In genomic region chr4:130790180-130790579, GRCm38 (mm10) we compare ENCODE assay signal across 8 mouse cellular contexts. TPM values are rescaled to one million over a fixed set of nuclear protein-coding genes. Genes with fewer than 3 reads are reported as not detected.
DNase-seq lines count a peak whose midpoint lies in the region; ATAC-seq and TF ChIP-seq lines count a peak whose summit lies in the region.

No protein-coding gene starts in this region.

- no peak overlapping the region for H3K4me3 ChIP-seq in embryonic facial prominence, embryonic 10.5 days
- no peak overlapping the region for H3K4me3 ChIP-seq in lung, postnatal 0 days (ENCODE audit: low read depth, low read length)

- intact Hi-C loops in heart, postnatal 10 days (cut with DNase I), result loop anchor here (1.0 kb wide), 3 partner anchors 88 to 157 kb away; no protein-coding TSS in a partner anchor

- H3K27me3 ChIP-seq in embryonic facial prominence, embryonic 10.5 days (replicated peaks; ENCODE audit: low read depth, poor library complexity, severe bottlenecking), result peaks cover 26% of the 10 kb centered on the region
- H3K27me3 ChIP-seq in lung, postnatal 0 days (replicated peaks; ENCODE audit: insufficient read depth, low read length), result 0 out of 2 replicates have a peak, but pooled peaks cover 5% of the 10 kb centered on the region

- TF ChIP-seq CTCF in lung, postnatal 0 days (IDR thresholded peaks at IDR 0.05), result peak; percentile 97

- H3K27ac ChIP-seq in embryonic facial prominence, embryonic 10.5 days (replicated peaks), result no peak overlapping the region
- H3K27ac ChIP-seq in lung, postnatal 0 days (ENCODE audit: low read length), result no peak overlapping the region

- H3K36me3 ChIP-seq in embryonic facial prominence, embryonic 10.5 days (replicated peaks), result no peaks in the 10 kb centered on the region
- no peaks in the 10 kb centered on the region for H3K36me3 ChIP-seq in lung, postnatal 0 days (ENCODE audit: insufficient read depth, low read length)

- WGBS in embryonic facial prominence, embryonic 10.5 days, result 14% methylated on average over 6 of the region's 6 CpGs
- 13% methylated on average over 6 of the region's 6 CpGs for WGBS in lung, postnatal 0 days

- H3K9ac ChIP-seq in lung, postnatal 0 days (replicated peaks; ENCODE audit: low read depth), result no peak overlapping the region

- TF ChIP-seq EP300 in lung, postnatal 0 days (IDR thresholded peaks at IDR 0.05), result no peak

- ATAC-seq in lung, postnatal 0 days, result peak; percentile 42

- peak; percentile 70 for DNase-seq in CD4-positive helper T cell, adult 2 months (ENCODE audit: low read depth, low spot score)
- peak; percentile 78 for DNase-seq in adrenal gland, adult 8-10 months
- peak; percentile 89 for DNase-seq in embryonic facial prominence, embryonic 10.5 days (ENCODE audit: low spot score)
- peak; percentile 89 to 93 for DNase-seq in heart, postnatal 10 days
- DNase-seq in layer of hippocampus, adult 11-12 months (ENCODE audit: low spot score), result peak; percentile 90
- peak; percentile 90 for DNase-seq in lung, postnatal 0 days (ENCODE audit: low spot score)
- peak; percentile 82 for DNase-seq in ovary, postnatal 14 days (ENCODE audit: low spot score)
- DNase-seq in thymus, postnatal 25 days, result peak; percentile 78

- H3K4me1 ChIP-seq in embryonic facial prominence, embryonic 10.5 days, result peaks cover 39% of the 10 kb centered on the region
- peaks cover 4% of the 10 kb centered on the region; the same call in 1 of the 2 replicates for H3K4me1 ChIP-seq in lung, postnatal 0 days (ENCODE audit: insufficient read depth, low read depth, low read length)

- no peaks in the 10 kb centered on the region for H3K9me3 ChIP-seq in embryonic facial prominence, embryonic 10.5 days
- H3K9me3 ChIP-seq in lung, postnatal 0 days (ENCODE audit: low read length), result no peaks in the 10 kb centered on the region

- no peak overlapping the region for H3K4me2 ChIP-seq in lung, postnatal 0 days (replicated peaks; ENCODE audit: low read depth, low read length)

RNA-seq across cellular contexts. Expression of gene Sdc3, which starts 2.2 kb away (rescaled TPM):
- 100 to 1,000 TPM; 332 to 626 (median 448) TPM for total RNA-seq in adrenal gland, adult 8-10 months (2022)
- polyA plus RNA-seq in embryonic facial prominence, embryonic 10.5 days (2016; fragmentation: Nextera tagmentation; extraction: Ambion mirVana), result 31.9 and 32.8 TPM in 2 replicates
- 10 to 100 TPM; 54.8 to 64.2 TPM for total RNA-seq in heart, postnatal 10 days (2021)
- polyA plus RNA-seq in lung, postnatal 0 days (2015; fragmentation: Nextera tagmentation; extraction: Ambion mirVana), result 10.4 and 10.5 TPM in 2 replicates

Comparison
In these comparisons a context has a peak if more than half of its experiments do, and no peak if none do; other contexts are left out.
1. RNA of gene Sdc3, which starts 2.2 kb away (total RNA-seq): 332 to 626 TPM in adrenal gland, adult 8-10 months; 54.8 to 64.2 TPM in heart, postnatal 10 days; every median in the first group is over 4 times any median in the second.
2. Peak in every context shown above with its lines, with median percentiles within 50 percentile points of each other: DNase-seq.